Mouse (Mus musculus) CH12.LX (cell line): ENCODE measurements around the gene Ptprb. TPM values are rescaled to one million over a fixed set of nuclear protein-coding genes. Genes with fewer than 3 reads are reported as not detected.

Experiments used
- DNase-seq: peaks from one replicate; pipeline ENCODE4 v3.0.0-alpha.2; 2013; ENCODE audit errors: extremely low read depth
- H3K27ac ChIP-seq: 2 replicates; pipeline ENCODE4 v1.5.1; 2012; ENCODE audit warnings: low read depth, mild to moderate bottlenecking, control low read depth, moderate library complexity; ENCODE audit not compliant: insufficient read depth
- H3K27me3 ChIP-seq: replicated peaks from 2 replicates; pipeline ENCODE3; 2012; ENCODE audit warnings: inconsistent platforms
- H3K36me3 ChIP-seq, 2 experiments: replicated peaks in 1 of 2; 2 replicates each; pipeline versions ENCODE3 to v1.6.1; 2012; ENCODE audit warnings: inconsistent platforms in 1 of 2, low read length in 1 of 2, mild to moderate bottlenecking in 1 of 2, mixed read lengths in 1 of 2, moderate library complexity in 1 of 2; ENCODE audit not compliant: control insufficient read depth in 1 of 2, insufficient read depth in 1 of 2
- H3K4me1 ChIP-seq, 2 experiments: 2 replicates each; pipeline ENCODE4 v1.6.1; 2012; ENCODE audit warnings: inconsistent platforms in 1 of 2, moderate library complexity in 1 of 2; ENCODE audit not compliant: insufficient read depth in 2 of 2, control insufficient read depth in 1 of 2
- H3K4me2 ChIP-seq: 2 replicates; pipeline ENCODE4 v1.6.1; 2012; ENCODE audit warnings: low read depth, mild to moderate bottlenecking, control low read depth; ENCODE audit not compliant: poor library complexity, insufficient read depth, severe bottlenecking
- H3K4me3 ChIP-seq, 3 experiments: fragments of 150-350 bp in 1 of 3; sonication (generic) in 1 of 3; replicated peaks in 1 of 3; 2 replicates each; pipeline versions ENCODE3 to v1.5.1; 2011 to 2012; ENCODE audit warnings: low read depth in 2 of 3, low read length in 2 of 3, mild to moderate bottlenecking in 2 of 3, moderate library complexity in 2 of 3, control low read depth in 1 of 3, improper control_type of control experiment in 1 of 3, inconsistent platforms in 1 of 3, mixed read lengths in 1 of 3; ENCODE audit not compliant: poor library complexity in 1 of 3
- H3K79me2 ChIP-seq: replicated peaks from 2 replicates; pipeline ENCODE4 v1.6.1; 2012; ENCODE audit warnings: mild to moderate bottlenecking, moderate library complexity; ENCODE audit not compliant: control insufficient read depth, poor library complexity, insufficient read depth, severe bottlenecking; ENCODE audit errors: extremely low read depth
- H3K9ac ChIP-seq: 2 replicates; pipeline ENCODE4 v1.6.1; 2012; ENCODE audit warnings: low read depth, mild to moderate bottlenecking, control low read depth, moderate library complexity; ENCODE audit not compliant: insufficient read depth
- H3K9me3 ChIP-seq: replicated peaks from 2 replicates; pipeline ENCODE3; 2012; ENCODE audit warnings: low read length, inconsistent platforms, mixed read lengths
- BHLHE40 ChIP-seq: IDR thresholded peaks from 2 replicates; pipeline ENCODE4 v1.6.1; 2011; ENCODE audit warnings: mild to moderate bottlenecking, low read depth, low read length, improper control_type of control experiment
- CHD1 ChIP-seq: IDR thresholded peaks from 2 replicates; pipeline ENCODE4 v1.6.1; 2012; ENCODE audit warnings: low read depth, low read length, improper control_type of control experiment, inconsistent platforms
- CHD2 ChIP-seq: IDR thresholded peaks from 2 replicates; pipeline ENCODE4 v1.6.1; 2011; ENCODE audit warnings: low read length, improper control_type of control experiment
- CTCF ChIP-seq, 2 experiments: IDR thresholded peaks in 1 of 2; conservative IDR thresholded peaks in 1 of 2; 2 replicates each; pipeline ENCODE4 v1.5.1; 2011 to 2012; ENCODE audit warnings: low read depth in 2 of 2, low read length in 2 of 2, improper control_type of control experiment in 1 of 2, inconsistent platforms in 1 of 2, mild to moderate bottlenecking in 1 of 2, moderate library complexity in 1 of 2
- E2F4 ChIP-seq: IDR thresholded peaks from 2 replicates; pipeline ENCODE4 v1.6.1; 2011; ENCODE audit warnings: low read depth, low read length, improper control_type of control experiment; ENCODE audit not compliant: insufficient replicate concordance
- EP300 ChIP-seq: IDR thresholded peaks from 2 replicates; pipeline ENCODE4 v1.6.1; 2011; ENCODE audit warnings: low read length, improper control_type of control experiment
- ETS1 ChIP-seq: conservative IDR thresholded peaks from 2 replicates; pipeline ENCODE4 v1.6.1; 2012; ENCODE audit warnings: low read depth, mild to moderate bottlenecking, inconsistent platforms, low read length, improper control_type of control experiment, moderate library complexity
- GABPA ChIP-seq: IDR thresholded peaks from 2 replicates; pipeline ENCODE4 v1.6.1; 2012; ENCODE audit warnings: low read depth, low read length, improper control_type of control experiment, inconsistent platforms; ENCODE audit not compliant: insufficient replicate concordance
- HCFC1 ChIP-seq: IDR thresholded peaks from 2 replicates; pipeline ENCODE4 v1.6.1; 2012; ENCODE audit warnings: low read depth, mild to moderate bottlenecking, inconsistent platforms, low read length, improper control_type of control experiment
- JUN ChIP-seq: IDR thresholded peaks from 2 replicates; pipeline ENCODE4 v1.6.1; 2011; ENCODE audit warnings: low read depth, mild to moderate bottlenecking, low read length, improper control_type of control experiment, moderate library complexity; ENCODE audit not compliant: insufficient read depth
- MAFK ChIP-seq: IDR thresholded peaks from 2 replicates; pipeline ENCODE4 v1.6.1; 2011; ENCODE audit warnings: low read length, improper control_type of control experiment; ENCODE audit not compliant: insufficient replicate concordance
- MAZ ChIP-seq: IDR thresholded peaks from 2 replicates; pipeline ENCODE4 v1.6.1; 2012; ENCODE audit warnings: low read depth, mild to moderate bottlenecking, inconsistent platforms, low read length, improper control_type of control experiment, moderate library complexity
- MEF2A ChIP-seq: IDR thresholded peaks from 2 replicates; pipeline ENCODE4 v1.6.1; 2014; ENCODE audit warnings: low read depth, mild to moderate bottlenecking, inconsistent platforms, low read length, improper control_type of control experiment, borderline replicate concordance
- MXI1 ChIP-seq: IDR thresholded peaks from 2 replicates; pipeline ENCODE4 v1.6.1; 2011; ENCODE audit warnings: mild to moderate bottlenecking, low read depth, low read length, improper control_type of control experiment
- NELFE ChIP-seq: IDR thresholded peaks from 2 replicates; pipeline ENCODE4 v1.6.1; 2011; ENCODE audit warnings: low read depth, low read length, improper control_type of control experiment
- NRF1 ChIP-seq: IDR thresholded peaks from 2 replicates; pipeline ENCODE4 v1.6.1; 2014; ENCODE audit warnings: low read depth, mild to moderate bottlenecking, inconsistent platforms, low read length, improper control_type of control experiment, moderate library complexity
- PAX5 ChIP-seq: IDR thresholded peaks from 2 replicates; pipeline ENCODE4 v1.6.1; 2012; ENCODE audit warnings: low read length, inconsistent platforms, mixed read lengths
- RCOR1 ChIP-seq: conservative IDR thresholded peaks from 2 replicates; pipeline ENCODE4 v1.6.1; 2012; ENCODE audit warnings: low read depth, mild to moderate bottlenecking, inconsistent platforms, low read length, improper control_type of control experiment
- SIN3A ChIP-seq: IDR thresholded peaks from 2 replicates; pipeline ENCODE4 v1.6.1; 2012; ENCODE audit warnings: low read length, improper control_type of control experiment, inconsistent platforms
- SMC3 ChIP-seq: IDR thresholded peaks from 2 replicates; pipeline ENCODE4 v1.6.1; 2011; ENCODE audit warnings: low read depth, low read length, improper control_type of control experiment
- TBP ChIP-seq: conservative IDR thresholded peaks from 2 replicates; pipeline ENCODE4 v1.6.1; 2011; ENCODE audit warnings: low read depth, low read length, improper control_type of control experiment
- UBTF ChIP-seq: IDR thresholded peaks from 2 replicates; pipeline ENCODE4 v1.6.1; 2012; ENCODE audit warnings: low read depth, mild to moderate bottlenecking, inconsistent platforms, low read length, improper control_type of control experiment, moderate library complexity
- ZC3H11A ChIP-seq: IDR thresholded peaks from 2 replicates; pipeline ENCODE4 v1.6.1; 2012; ENCODE audit warnings: low read depth, mild to moderate bottlenecking, inconsistent platforms, low read length, improper control_type of control experiment
- ZKSCAN1 ChIP-seq: IDR thresholded peaks from 2 replicates; pipeline ENCODE4 v1.6.1; 2012; ENCODE audit warnings: low read depth, inconsistent platforms, low read length, improper control_type of control experiment, borderline replicate concordance
- ZNF384 ChIP-seq: IDR thresholded peaks from 2 replicates; pipeline ENCODE4 v1.6.1; 2012; ENCODE audit warnings: low read depth, low read length, improper control_type of control experiment, inconsistent platforms
- dilution Hi-C: fragments of 300-500 bp; cut with MboI; formaldehyde crosslinking; loops from 2 replicates; pipeline ENCODE4 v1.14.3; 2020; ENCODE audit warnings: low sequenced_read_pairs; ENCODE audit not compliant: extremely low pct_unique_long_range_greater_than_20kb, extremely low pct_ligation_motif_present
- in situ Hi-C: fragments of 300-500 bp; cut with MboI; formaldehyde crosslinking; loops from 3 replicates; pipeline ENCODE4 v1.14.3; 2019; ENCODE audit warnings: low sequenced_read_pairs, low pct_ligation_motif_present, low pct_unique_long_range_greater_than_20kb, mixed read lengths
- polyA plus RNA-seq: library from polyadenylated mRNA; unstranded; fragments of >175 nt; gene quantifications from 2 replicates; pipeline ENCODE4 v1.2.1, GENCODE M21; 2012; ENCODE audit warnings: low read depth; ENCODE audit not compliant: insufficient read length
- total RNA-seq, 2 experiments: library from RNA; depleted of rRNA; stranded (reverse); fragments of 300-350 nt in 1 of 2; fragments of >200 nt in 1 of 2; gene quantifications; 2 replicates each; pipeline ENCODE4 v1.2.3; 2012 to 2014

The Ptprb gene
- total and polyA plus RNA-seq, 3 experiments: not detected

GRCm38 (mm10) chr10:116416726-116417125 lies 141.4 kb downstream of the Ptprb start:
- H3K9me3 ChIP-seq: no peaks in the 10 kb centered on the region
- no peaks in the 10 kb centered on the region for H3K36me3 ChIP-seq
- H3K9ac ChIP-seq: no peak overlapping the region
- H3K4me2 ChIP-seq: no peak overlapping the region
- in situ Hi-C loops: no loop called here
- no peak for DNase-seq
- H3K4me3 ChIP-seq: no peak overlapping the region
- dilution Hi-C loops: no loop called here
- no peaks in the 10 kb centered on the region for H3K79me2 ChIP-seq
- TF ChIP-seq HCFC1 (no peak), RCOR1 (no peak), MXI1 (no peak), MEF2A (no peak), UBTF (no peak), ZC3H11A (no peak), BHLHE40 (no peak), MAZ (no peak), TBP (no peak), PAX5 (no peak), CHD2 (no peak)
- peaks cover 1% of the 10 kb centered on the region for H3K27me3 ChIP-seq
- no peak overlapping the region for H3K27ac ChIP-seq
- H3K4me1 ChIP-seq: no peaks in the 10 kb centered on the region

GRCm38 (mm10) chr10:116418121-116418726 lies 142.9 kb downstream of the Ptprb start:
- peaks cover 1% of the 10 kb centered on the region for H3K27me3 ChIP-seq
- H3K9ac ChIP-seq: no peak overlapping the region
- H3K4me1 ChIP-seq: no peaks in the 10 kb centered on the region
- no peak overlapping the region for H3K4me2 ChIP-seq
- H3K4me3 ChIP-seq: no peak overlapping the region
- no peak for DNase-seq
- in situ Hi-C loops (no loop called here), dilution Hi-C loops (no loop called here)
- H3K27ac ChIP-seq: no peak overlapping the region
- no peak for TF ChIP-seq NRF1
- TF ChIP-seq E2F4: no peak
- no peak for TF ChIP-seq TBP
- no peak for TF ChIP-seq PAX5
- no peak for TF ChIP-seq ZNF384
- no peak for TF ChIP-seq SIN3A
- no peak for TF ChIP-seq EP300
- no peak for TF ChIP-seq CTCF (conservative IDR thresholded peaks at IDR 0.05 in 1 of 2, IDR thresholded peaks at IDR 0.05 in 1 of 2; ENCODE audit: low read depth in 2 of 2, low read length in 2 of 2)
- no peak for TF ChIP-seq MAFK
- no peak for TF ChIP-seq ZC3H11A
- TF ChIP-seq NELFE: no peak
- TF ChIP-seq ZKSCAN1: no peak
- TF ChIP-seq CHD1: no peak
- TF ChIP-seq JUN: no peak
- no peak for TF ChIP-seq GABPA
- TF ChIP-seq ETS1: no peak
- no peak for TF ChIP-seq MXI1
- no peak for TF ChIP-seq SMC3
- no peaks in the 10 kb centered on the region; the same call in 1 of the 2 replicates for H3K79me2 ChIP-seq
- H3K9me3 ChIP-seq: no peaks in the 10 kb centered on the region
- H3K36me3 ChIP-seq: no peaks in the 10 kb centered on the region
